Mouse (Mus musculus) kidney, adult 2 months (tissue): ENCODE measurements around the gene D930048N14Rik. TPM values are rescaled to one million over a fixed set of nuclear protein-coding genes. Genes with fewer than 3 reads are reported as not detected.
"Not testable (repeated sequence)": the region's sequence is repeated elsewhere in the genome, so short reads cannot be mapped to it uniquely, and the experiment has no call there.

Experiments
- DNase-seq: peaks from one replicate; pipeline ENCODE4 v3.0.0; 2021
- H3K27ac ChIP-seq: fragments of 200-500 bp; 2 replicates; pipeline ENCODE4 v1.5.1; 2012; ENCODE audit warnings: low read depth, low read length, control low read depth, inconsistent platforms; ENCODE audit not compliant: insufficient read depth
- H3K27me3 ChIP-seq: fragments of 200-500 bp; replicated peaks from 2 replicates; pipeline ENCODE4 v1.6.1; 2012; ENCODE audit warnings: mild to moderate bottlenecking, moderate library complexity, low read length, inconsistent platforms; ENCODE audit not compliant: control insufficient read depth, insufficient read depth
- H3K36me3 ChIP-seq: fragments of 200-500 bp; 2 replicates; pipeline ENCODE4 v1.6.1; 2012; ENCODE audit warnings: mild to moderate bottlenecking, moderate library complexity, low read length, inconsistent platforms; ENCODE audit not compliant: control insufficient read depth, insufficient read depth
- H3K4me1 ChIP-seq: fragments of 200-500 bp; 2 replicates; pipeline ENCODE4 v1.6.1; 2011; ENCODE audit warnings: low read length; ENCODE audit not compliant: control insufficient read depth, insufficient read depth
- H3K4me3 ChIP-seq: fragments of 200-500 bp; 2 replicates; pipeline ENCODE4 v1.5.1; 2011; ENCODE audit warnings: mild to moderate bottlenecking, low read depth, low read length, control low read depth; ENCODE audit not compliant: insufficient read depth
- CTCF ChIP-seq: fragments of 200-500 bp; conservative IDR thresholded peaks from 2 replicates; pipeline ENCODE4 v1.5.1; 2011; ENCODE audit warnings: low read depth, mild to moderate bottlenecking, control low read depth, low read length, moderate library complexity, mixed read lengths; ENCODE audit not compliant: insufficient read depth, insufficient read length
- POLR2A ChIP-seq: fragments of 200-500 bp; IDR thresholded peaks from one replicate; pipeline ENCODE4 v1.6.1; 2011; ENCODE audit warnings: low read depth, low read length, control low read depth
- WGBS: fragments of 180-500 bp; shearing (Covaris S2); methylation state at CpG from one replicate; pipeline ENCODE4 v1.1.7; 2018; 5-methylcytosine and 5-hydroxymethylcytosine counted together
- polyA plus RNA-seq: library from polyadenylated mRNA; depleted of rRNA; stranded (reverse); fragments of >200 nt; gene quantifications from 2 replicates; pipeline ENCODE4 v1.2.3, GENCODE M21; 2012

The D930048N14Rik gene
- polyA plus RNA-seq, 1 experiment: 10.7 TPM

GRCm38 (mm10) chr11:51679466-51679865 is 28.7 kb downstream of the D930048N14Rik start:
- no peak for TF ChIP-seq CTCF
- no peak for TF ChIP-seq POLR2A
- H3K4me1 ChIP-seq: peaks cover 3% of the 10 kb centered on the region; the same call in 1 of the 2 replicates
- no peak overlapping the region for H3K4me3 ChIP-seq
- no peaks in the 10 kb centered on the region for H3K27me3 ChIP-seq
- H3K36me3 ChIP-seq: no peaks in the 10 kb centered on the region
- no peak overlapping the region for H3K27ac ChIP-seq
- no peak for DNase-seq
- WGBS: 91% methylated on average over 3 of the region's 3 CpGs

GRCm38 (mm10) chr11:51681324-51681975 is 30.7 kb downstream of the D930048N14Rik start:
- TF ChIP-seq POLR2A: no peak
- peak; percentile 98 for TF ChIP-seq CTCF
- H3K27ac ChIP-seq: no peak overlapping the region; the same call in 1 of the 2 replicates

GRCm38 (mm10) chr11:51681976-51682374 is 31.2 kb downstream of the D930048N14Rik start:
- TF ChIP-seq POLR2A: no peak
- TF ChIP-seq CTCF: no peak
- Histone ChIP-seq H3K27ac (no peak overlapping the region), H3K27me3 (no peaks in the 10 kb centered on the region), H3K4me3 (no peak overlapping the region), H3K4me1 (peaks cover 3% of the 10 kb centered on the region; the same call in 1 of the 2 replicates), H3K36me3 (no peaks in the 10 kb centered on the region)
- 29% methylated on average over 8 of the region's 8 CpGs for WGBS
- no peak for DNase-seq

More at GRCm38 (mm10) chr11:51681324-51681975, 30.7 kb downstream of the D930048N14Rik start:
- H3K4me3 ChIP-seq: no peak overlapping the region
- peak; percentile 92 for DNase-seq
- no peaks in the 10 kb centered on the region for H3K27me3 ChIP-seq
- no peaks in the 10 kb centered on the region for H3K36me3 ChIP-seq
- H3K4me1 ChIP-seq: peaks cover 3% of the 10 kb centered on the region; the same call in 1 of the 2 replicates
- 28% methylated on average over 13 of the region's 13 CpGs for WGBS

GRCm38 (mm10) chr11:51688330-51689328 is 37.9 kb downstream of the D930048N14Rik start, which contains the start of gene 0610009B22Rik:
0610009B22Rik (minus strand) TSS chr11:51688874.
- peak; percentile 100 for DNase-seq
- Histone ChIP-seq H3K36me3 (no peaks in the 10 kb centered on the region), H3K4me1 (peaks cover 2% of the 10 kb centered on the region; the same call in 1 of the 2 replicates), H3K4me3 (peak within 1 kb of the TSS; percentile 86), H3K27ac (peak within 1 kb of the TSS; percentile 100), H3K27me3 (no peaks in the 10 kb centered on the region)
- under 1% methylated on average over 60 of the region's 60 CpGs for WGBS
- TF ChIP-seq CTCF: no peak
- peak; percentile 78 for TF ChIP-seq POLR2A

- no peaks in the 10 kb centered on the region for H3K36me3 ChIP-seq
- TF ChIP-seq POLR2A (no peak), CTCF (no peak)
- peak overlapping the region; percentile 62 for H3K27ac ChIP-seq
- no peaks in the 10 kb centered on the region for H3K27me3 ChIP-seq
- peaks cover 2% of the 10 kb centered on the region; the same call in 1 of the 2 replicates for H3K4me1 ChIP-seq
- H3K4me3 ChIP-seq: peak overlapping the region; percentile 27
- DNase-seq: no peak
- 19% methylated on average over 6 of the region's 6 CpGs for WGBS
Observed at GRCm38 (mm10) chr11:51689343-51689742, 38.6 kb downstream of the D930048N14Rik start.

GRCm38 (mm10) chr11:51690597-51690996 is 39.8 kb downstream of the D930048N14Rik start:
- DNase-seq, H3K36me3 ChIP-seq, H3K4me3 ChIP-seq, H3K27ac ChIP-seq, H3K27me3 ChIP-seq, H3K4me1 ChIP-seq: not testable (repeated sequence)
- 78% methylated on average over 3 of the region's 3 CpGs for WGBS

GRCm38 (mm10) chr11:51694984-51695383 is 44.2 kb downstream of the D930048N14Rik start:
- TF ChIP-seq CTCF (no peak), POLR2A (no peak)
- H3K4me3 ChIP-seq: no peak overlapping the region
- no peaks in the 10 kb centered on the region for H3K4me1 ChIP-seq
- H3K36me3 ChIP-seq: peaks cover 5% of the 10 kb centered on the region; the same call in 1 of the 2 replicates
- no peaks in the 10 kb centered on the region for H3K27me3 ChIP-seq
- H3K27ac ChIP-seq: no peak overlapping the region
- WGBS: 95% methylated on average over 3 of the region's 3 CpGs
- DNase-seq: no peak
